Mouse (Mus musculus) CD4-positive naive resting alpha-beta T cell, adult 57 days (primary cell): ENCODE measurements around the gene Txnrd1. TPM values are rescaled to one million over a fixed set of nuclear protein-coding genes. Genes with fewer than 3 reads are reported as not detected.

Experiments
- total RNA-seq: library from RNA; stranded (reverse); gene quantifications from one replicate; pipeline ENCODE4 v1.2.4, GENCODE M21; 2023

The Txnrd1 gene
- 34.9 TPM for total RNA-seq

DNA sequence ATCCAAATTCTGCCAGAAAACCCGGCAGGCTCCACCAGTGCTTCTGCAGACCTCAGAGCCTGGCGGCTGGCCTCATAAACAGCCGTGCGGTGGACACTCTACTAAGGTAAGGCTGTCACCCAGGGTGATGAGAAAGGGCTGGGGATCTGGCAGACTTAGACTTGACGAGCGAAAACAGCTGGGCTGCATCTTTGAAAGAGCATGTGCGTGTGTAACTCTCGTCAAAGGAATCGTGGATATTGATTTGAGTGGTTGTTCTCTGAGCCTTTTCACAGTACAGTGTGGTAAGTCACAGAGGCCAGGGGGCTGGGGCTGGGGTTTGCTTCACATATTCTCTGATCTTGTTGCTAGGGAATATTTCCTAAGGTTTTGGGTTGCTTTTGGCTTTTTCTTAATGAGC, at the start of gene Txnrd1:
Gene Txnrd1 (plus strand): TSS at position 26 of the 400 bp plus-strand sequence.

DNA sequence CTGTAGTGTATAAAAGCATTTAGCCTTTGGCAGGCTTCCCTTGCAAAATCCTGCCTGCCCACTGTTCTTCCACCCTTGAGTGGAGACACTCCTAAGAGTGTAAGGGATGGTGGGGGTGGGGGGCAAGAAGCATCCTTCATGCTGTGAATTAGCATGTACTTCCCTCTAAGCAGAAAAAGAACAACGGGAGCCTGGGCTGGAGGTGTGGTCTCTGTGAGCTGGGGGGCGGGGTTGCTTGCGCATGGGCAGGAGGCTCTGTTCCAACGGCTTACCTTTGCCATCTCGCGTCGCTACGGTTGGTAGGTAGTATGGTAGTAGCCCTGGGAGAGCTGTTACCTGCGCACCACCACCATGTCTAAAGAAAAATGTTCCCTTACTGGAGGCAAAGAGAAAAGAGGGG, 32.6 kb downstream of the Txnrd1 start, which contains the start of gene Eid3:
Gene Eid3 (plus strand): TSS at position 271 of the 400 bp plus-strand sequence.

Other genes starting within 250 kb of the Txnrd1 start
- 9.9 TPM for gene 1190007I07Rik, start 210.7 kb upstream of the Txnrd1 start, total RNA-seq
- gene Tdg, start 204.1 kb upstream of the Txnrd1 start, total RNA-seq, result 105 TPM
- gene Glt8d2, start 143.3 kb upstream of the Txnrd1 start, total RNA-seq, result 1.3 TPM
- gene Hcfc2, start 137.8 kb upstream of the Txnrd1 start, total RNA-seq, result 21.0 TPM
- 37.7 TPM for gene Nfyb, start 69.8 kb upstream of the Txnrd1 start, total RNA-seq
- 5.2 TPM for gene Eid3, start 32.7 kb downstream of the Txnrd1 start, total RNA-seq
- 1.9 TPM for gene Chst11, start 151.5 kb downstream of the Txnrd1 start, total RNA-seq